Comparison of ENCODE assay signal across 10 mouse cellular contexts in genomic region chr1:167240361-167240760, GRCm38 (mm10). TPM values are rescaled to one million over a fixed set of nuclear protein-coding genes. Genes with fewer than 3 reads are reported as not detected.
DNase-seq lines count a peak whose midpoint lies in the region; ATAC-seq lines count a peak whose summit lies in the region.
"Had no signal": no experiment of that assay in that cellular context is flagged by ENCODE, and none has a peak within 500 bp of the region (broad histone marks: within the 10 kb centered on the region; RNA-seq: fewer than 3 reads in every experiment).

No protein-coding gene starts in this region.

- no peak overlapping the region for H3K9ac ChIP-seq in midbrain, embryonic 12.5 days (replicated peaks)
- no peak overlapping the region for H3K9ac ChIP-seq in kidney, embryonic 15.5 days
- H3K9ac ChIP-seq: embryonic facial prominence, embryonic 13.5 days; liver, embryonic 12.5 days had no signal

- H3K27me3 ChIP-seq in embryonic facial prominence, embryonic 10.5 days (replicated peaks; ENCODE audit: low read depth, poor library complexity, severe bottlenecking), result no peaks in the 10 kb centered on the region
- H3K27me3 ChIP-seq in midbrain, embryonic 12.5 days, result no peaks in the 10 kb centered on the region
- H3K27me3 ChIP-seq in kidney, embryonic 15.5 days, result no peaks in the 10 kb centered on the region
- H3K27me3 ChIP-seq: embryonic facial prominence, embryonic 13.5 days; liver, embryonic 12.5 days had no signal

- no peak for ATAC-seq in midbrain, embryonic 12.5 days (ENCODE audit: low FRiP score, low read depth)
- no peak for ATAC-seq in kidney, embryonic 15.5 days (replicated peaks; ENCODE audit: low FRiP score)
- ATAC-seq: liver, embryonic 12.5 days had no signal

- WGBS in embryonic facial prominence, embryonic 10.5 days, result 16% methylated on average over 5 of the region's 5 CpGs
- 20% methylated on average over 5 of the region's 5 CpGs for WGBS in midbrain, embryonic 12.5 days
- 25% methylated on average over 5 of the region's 5 CpGs for WGBS in kidney, embryonic 15.5 days

- no peak overlapping the region for H3K4me2 ChIP-seq in midbrain, embryonic 12.5 days (replicated peaks)
- no peak overlapping the region for H3K4me2 ChIP-seq in kidney, embryonic 15.5 days
- H3K4me2 ChIP-seq: embryonic facial prominence, embryonic 13.5 days; liver, embryonic 12.5 days had no signal

- H3K4me3 ChIP-seq in embryonic facial prominence, embryonic 10.5 days, result no peak overlapping the region
- no peak overlapping the region for H3K4me3 ChIP-seq in midbrain, embryonic 12.5 days
- no peak overlapping the region for H3K4me3 ChIP-seq in kidney, embryonic 15.5 days (replicated peaks)
- H3K4me3 ChIP-seq: embryonic facial prominence, embryonic 13.5 days; liver, embryonic 12.5 days had no signal

- peaks cover 83% of the 10 kb centered on the region for H3K4me1 ChIP-seq in embryonic facial prominence, embryonic 10.5 days
- peaks cover 63% of the 10 kb centered on the region for H3K4me1 ChIP-seq in midbrain, embryonic 12.5 days
- H3K4me1 ChIP-seq in kidney, embryonic 15.5 days, result peaks cover 69% of the 10 kb centered on the region

- H3K36me3 ChIP-seq in embryonic facial prominence, embryonic 10.5 days (replicated peaks), result peaks cover 26% of the 10 kb centered on the region
- peaks cover 10% of the 10 kb centered on the region for H3K36me3 ChIP-seq in midbrain, embryonic 12.5 days
- H3K36me3 ChIP-seq in kidney, embryonic 15.5 days, result peaks cover 13% of the 10 kb centered on the region

- peak; percentile 36 for DNase-seq in gastrocnemius, postnatal 25 days
- DNase-seq in gastrocnemius, postnatal 36 days, result no peak
- DNase-seq in cerebellum, adult 11-12 months, result peak; percentile 61
- peak; percentile 49 for DNase-seq in embryonic facial prominence, embryonic 10.5 days (ENCODE audit: low spot score)
- DNase-seq in T-cell, adult 2 months (ENCODE audit: low spot score), result no peak
- DNase-seq in left cerebral cortex, adult 9 months (ENCODE audit: low spot score in 2 of 2), result no peak

- H3K27ac ChIP-seq in embryonic facial prominence, embryonic 10.5 days (replicated peaks), result peak overlapping the region; percentile 40; the same call in 1 of the 2 replicates
- H3K27ac ChIP-seq in midbrain, embryonic 12.5 days (replicated peaks), result 0 out of 2 replicates have a peak overlapping the region, but pooled peaks have one; percentile 20
- H3K27ac ChIP-seq in kidney, embryonic 15.5 days, result no peak overlapping the region
- H3K27ac ChIP-seq: embryonic facial prominence, embryonic 13.5 days; liver, embryonic 12.5 days had no signal

- no peaks in the 10 kb centered on the region for H3K9me3 ChIP-seq in embryonic facial prominence, embryonic 10.5 days
- no peaks in the 10 kb centered on the region for H3K9me3 ChIP-seq in midbrain, embryonic 12.5 days
- H3K9me3 ChIP-seq in kidney, embryonic 15.5 days (replicated peaks), result no peaks in the 10 kb centered on the region
- H3K9me3 ChIP-seq: embryonic facial prominence, embryonic 13.5 days; liver, embryonic 12.5 days had no signal

- intact Hi-C loops in gastrocnemius, postnatal 36 days (cut with DNase I), result no loop called here

RNA-seq across cellular contexts. Expression of gene Uck2, which starts 44.8 kb away (rescaled TPM):
- 10 to 100 TPM; 16.9 to 29.3 TPM for total RNA-seq in gastrocnemius, postnatal 25 days (2021)
- total RNA-seq in gastrocnemius, postnatal 36 days (2021), result 10 to 100 TPM; 17.6 to 18.9 TPM
- 120 and 128 TPM in 2 replicates for polyA plus RNA-seq in embryonic facial prominence, embryonic 10.5 days (2016; fragmentation: Nextera tagmentation; extraction: Ambion mirVana)
- 107 and 110 TPM in 2 replicates for polyA plus RNA-seq in midbrain, embryonic 12.5 days (2016; fragmentation: Nextera tagmentation; extraction: Ambion mirVana)
- polyA plus RNA-seq in kidney, embryonic 15.5 days (2015; fragmentation: Nextera tagmentation; extraction: Ambion mirVana), result 82.7 and 87.5 TPM in 2 replicates

Comparison
In these comparisons a context has a peak if more than half of its experiments do, and no peak if none do; other contexts are left out.
1. DNase-seq: peak in gastrocnemius, postnatal 25 days (single experiment), cerebellum, adult 11-12 months (single experiment) and embryonic facial prominence, embryonic 10.5 days (single experiment); none in gastrocnemius, postnatal 36 days (0 of 2), T-cell, adult 2 months (single experiment) and left cerebral cortex, adult 9 months (0 of 2).